Mouse (Mus musculus) fat pad, adult 2 months (tissue): ENCODE measurements around the gene Rex1bd.

Experiments used
- DNase-seq: peaks from one replicate; pipeline ENCODE4 v3.0.0-alpha.2; 2011; ENCODE audit warnings: low read depth, low spot score; ENCODE audit errors: extremely low read depth

Rex1bd gene

GRCm38 (mm10) chr8:70457882-70458281 is 48.7 kb downstream of the Rex1bd start:
- no peak for DNase-seq

DNA sequence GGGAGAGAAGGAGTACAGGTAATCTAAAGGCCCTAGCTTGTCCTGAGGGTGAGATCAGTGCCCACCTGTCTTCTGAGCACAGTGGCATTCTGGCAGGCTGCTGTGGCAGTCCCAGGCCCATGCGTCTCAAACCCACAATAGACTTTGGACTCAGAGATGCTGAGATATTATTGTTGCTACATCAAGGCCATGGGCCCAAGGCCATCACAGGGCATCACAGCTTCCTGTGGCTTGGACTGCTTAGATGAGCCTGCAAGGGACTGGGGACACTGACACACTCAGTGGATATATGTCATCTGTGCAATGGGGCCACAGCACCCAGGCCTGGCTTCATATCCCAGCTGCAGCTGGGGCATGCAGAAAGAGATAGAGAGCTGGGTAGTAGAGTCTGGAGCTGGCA is 49.6 kb downstream of the Rex1bd start:
- DNase-seq = no peak
